ENCODE assay signal across 11 mouse cellular contexts in genomic region chr5:50048960-50049359, GRCm38 (mm10). TPM values are rescaled to one million over a fixed set of nuclear protein-coding genes. Genes with fewer than 3 reads are reported as not detected.
DNase-seq lines count a peak whose midpoint lies in the region; ATAC-seq and TF ChIP-seq lines count a peak whose summit lies in the region.
"Had no signal": no experiment of that assay in that cellular context is flagged by ENCODE, and none has a peak within 500 bp of the region (broad histone marks: within the 10 kb centered on the region; RNA-seq: fewer than 3 reads in every experiment).

No protein-coding gene starts in this region.

- H3K4me1 ChIP-seq in cerebellum, adult 2 months (ENCODE audit: control insufficient read depth, insufficient read depth, low read length) = peaks cover 3% of the 10 kb centered on the region; the same call in 1 of the 2 replicates
- H3K4me1 ChIP-seq in intestine, embryonic 14.5 days (replicated peaks; ENCODE audit: control insufficient read depth, insufficient read depth, low read length) = peaks cover 21% of the 10 kb centered on the region; the same call in 1 of the 2 replicates
- peaks cover 9% of the 10 kb centered on the region; the same call in 1 of the 2 replicates for H3K4me1 ChIP-seq in forebrain, embryonic 11.5 days (replicated peaks; ENCODE audit: control insufficient read depth, insufficient read depth, low read length)
- H3K4me1 ChIP-seq in limb, embryonic 10.5 days = peaks cover 16% of the 10 kb centered on the region; the same call in 1 of the 2 replicates

- WGBS in cerebellum, adult 2 months = 27% methylated on average over 7 of the region's 7 CpGs
- 78% methylated on average over 7 of the region's 7 CpGs for WGBS in intestine, embryonic 14.5 days
- WGBS in forebrain, embryonic 11.5 days = 76% methylated on average over 7 of the region's 7 CpGs
- WGBS in limb, embryonic 10.5 days = 83% methylated on average over 7 of the region's 7 CpGs

- no peaks in the 10 kb centered on the region for H3K9me3 ChIP-seq in intestine, embryonic 14.5 days (ENCODE audit: control insufficient read depth, low read length)
- H3K9me3 ChIP-seq in forebrain, embryonic 11.5 days (ENCODE audit: control insufficient read depth, low read length) = no peaks in the 10 kb centered on the region
- no peaks in the 10 kb centered on the region for H3K9me3 ChIP-seq in limb, embryonic 10.5 days (replicated peaks)
- H3K9me3 ChIP-seq: liver, embryonic 13.5 days; neural tube, embryonic 15.5 days had no signal

- H3K36me3 ChIP-seq in intestine, embryonic 14.5 days (ENCODE audit: control insufficient read depth, insufficient read depth, low read length) = 0 out of 2 replicates have a peak, but pooled peaks cover 3% of the 10 kb centered on the region
- no peaks in the 10 kb centered on the region for H3K36me3 ChIP-seq in forebrain, embryonic 11.5 days (ENCODE audit: control insufficient read depth, insufficient read depth, low read length)
- H3K36me3 ChIP-seq in limb, embryonic 10.5 days = peaks cover 33% of the 10 kb centered on the region
- H3K36me3 ChIP-seq: neural tube, embryonic 15.5 days had no signal

- DNase-seq in gastrocnemius, adult 2 months = peak; percentile 73
- no peak for DNase-seq in gastrocnemius, postnatal 10 days
- peak; percentile 53 to 74 for DNase-seq in cerebellum, adult 2 months
- DNase-seq in intestine, embryonic 14.5 days (ENCODE audit: low spot score) = peak; percentile 50
- no peak for DNase-seq in forebrain, embryonic 11.5 days (ENCODE audit: low spot score)
- no peak for DNase-seq in limb, embryonic 10.5 days (ENCODE audit: low spot score)
- no peak for DNase-seq in layer of hippocampus, postnatal 36 days
- DNase-seq: kidney, adult 18-20 months; liver, embryonic 13.5 days had no signal

- TF ChIP-seq POLR2A in cerebellum, adult 2 months (IDR thresholded peaks at IDR 0.05; ENCODE audit: borderline replicate concordance, insufficient read depth, low read length) = no peak

- no peak for TF ChIP-seq CTCF in gastrocnemius, adult 2 months (IDR thresholded peaks at IDR 0.05)
- no peak for TF ChIP-seq CTCF in cerebellum, adult 2 months (IDR thresholded peaks at IDR 0.05; ENCODE audit: borderline replicate concordance, insufficient read depth, low read depth, low read length)

- no peak for ATAC-seq in intestine, embryonic 14.5 days (replicated peaks; ENCODE audit: low FRiP score, low TSS enrichment, low read depth)
- peak; percentile 79 for ATAC-seq in megakaryocyte-erythroid progenitor cell, adult 5-6 weeks (replicated peaks; ENCODE audit: low FRiP score, low TSS enrichment, poor library complexity, severe bottlenecking)
- no peak for ATAC-seq in forebrain, embryonic 11.5 days (replicated peaks; ENCODE audit: low FRiP score)

- no peak overlapping the region for H3K27ac ChIP-seq in gastrocnemius, adult 2 months
- no peak overlapping the region for H3K27ac ChIP-seq in cerebellum, adult 2 months (ENCODE audit: insufficient read depth, low read length)
- no peak overlapping the region for H3K27ac ChIP-seq in intestine, embryonic 14.5 days (ENCODE audit: low read depth)
- H3K27ac ChIP-seq in forebrain, embryonic 11.5 days (ENCODE audit: low read depth, low read length) = no peak overlapping the region
- no peak overlapping the region for H3K27ac ChIP-seq in limb, embryonic 10.5 days
- H3K27ac ChIP-seq: liver, embryonic 13.5 days had no signal

- no peak overlapping the region for H3K4me2 ChIP-seq in intestine, embryonic 14.5 days (ENCODE audit: low read length)
- H3K4me2 ChIP-seq in forebrain, embryonic 11.5 days (ENCODE audit: low read depth, low read length, severe bottlenecking) = no peak overlapping the region
- H3K4me2 ChIP-seq: liver, embryonic 13.5 days; neural tube, embryonic 15.5 days had no signal

- no peaks in the 10 kb centered on the region for H3K27me3 ChIP-seq in cerebellum, adult 2 months (ENCODE audit: control insufficient read depth, insufficient read depth, low read length)
- H3K27me3 ChIP-seq in intestine, embryonic 14.5 days (replicated peaks; ENCODE audit: control insufficient read depth, insufficient read depth, low read length) = no peaks in the 10 kb centered on the region
- no peaks in the 10 kb centered on the region for H3K27me3 ChIP-seq in forebrain, embryonic 11.5 days (ENCODE audit: control insufficient read depth, insufficient read depth, low read length)
- no peaks in the 10 kb centered on the region for H3K27me3 ChIP-seq in limb, embryonic 10.5 days (ENCODE audit: low read depth, poor library complexity, severe bottlenecking)
- H3K27me3 ChIP-seq: liver, embryonic 13.5 days; neural tube, embryonic 15.5 days had no signal

- intact Hi-C loops in gastrocnemius, adult 2 months (cut with DNase I) = no loop called here

- H3K4me3 ChIP-seq in gastrocnemius, adult 2 months = no peak overlapping the region
- no peak overlapping the region for H3K4me3 ChIP-seq in cerebellum, adult 2 months (replicated peaks; ENCODE audit: insufficient read depth, low read depth, low read length)
- H3K4me3 ChIP-seq in intestine, embryonic 14.5 days (ENCODE audit: low read depth, low read length) = no peak overlapping the region
- H3K4me3 ChIP-seq in forebrain, embryonic 11.5 days (ENCODE audit: low read depth, low read length) = no peak overlapping the region
- no peak overlapping the region for H3K4me3 ChIP-seq in limb, embryonic 10.5 days
- H3K4me3 ChIP-seq: liver, embryonic 13.5 days; neural tube, embryonic 15.5 days had no signal

- H3K9ac ChIP-seq in intestine, embryonic 14.5 days (ENCODE audit: low read length) = no peak overlapping the region
- H3K9ac ChIP-seq in forebrain, embryonic 11.5 days (ENCODE audit: low read length) = no peak overlapping the region
- H3K9ac ChIP-seq: liver, embryonic 13.5 days; neural tube, embryonic 15.5 days had no signal

RNA-seq across cellular contexts. Expression of gene Adgra3, which starts 9.8 kb away (rescaled TPM):
- 10 to 100 TPM in 1 of 2 experiments, 1 to 10 TPM in 1; 9.8 to 13.2 TPM for total RNA-seq in gastrocnemius, adult 2 months (2021)
- total RNA-seq in gastrocnemius, postnatal 10 days (2021) = 10 to 100 TPM; 19.9 to 29.2 TPM
- polyA plus RNA-seq in cerebellum, adult 2 months (2012; rRNA removed) = 10.6 and 11.4 TPM in 2 replicates
- 32.8 and 34.9 TPM in 2 replicates for polyA plus RNA-seq in intestine, embryonic 14.5 days (2014; fragmentation: Nextera tagmentation; extraction: Ambion mirVana)
- 1.4 and 2.5 TPM in 2 replicates for total RNA-seq in megakaryocyte-erythroid progenitor cell, adult 5-6 weeks (2014; fragmentation: Nextera tagmentation)
- total RNA-seq in megakaryocyte-erythroid progenitor cell, adult 5-6 weeks (2017) = 2.8 and 3.2 TPM in 2 replicates
- polyA plus RNA-seq in forebrain, embryonic 11.5 days (2014; fragmentation: Nextera tagmentation; extraction: Ambion mirVana) = 42.9 and 44.7 TPM in 2 replicates
- 50.0 and 53.3 TPM in 2 replicates for polyA plus RNA-seq in limb, embryonic 10.5 days (2016; fragmentation: Nextera tagmentation; extraction: Ambion mirVana)
- total RNA-seq in layer of hippocampus, postnatal 36 days (2021) = 10 to 100 TPM; 24.4 to 29.4 TPM

Comparison
In these comparisons a context has a peak if more than half of its experiments do, and no peak if none do; other contexts are left out.
1. DNase-seq: peak in gastrocnemius, adult 2 months (single experiment), cerebellum, adult 2 months (2 of 2) and intestine, embryonic 14.5 days (single experiment); none in gastrocnemius, postnatal 10 days (single experiment), forebrain, embryonic 11.5 days (single experiment), limb, embryonic 10.5 days (single experiment) and layer of hippocampus, postnatal 36 days (0 of 2).